Mouse (Mus musculus) G1E (cell line): ENCODE results near the gene Cdc42bpa.

ENCODE experiments used
- CTCF ChIP-seq: IDR thresholded peaks from 2 replicates; pipeline ENCODE4 v1.5.1; 2012; ENCODE audit warnings: low read depth, low read length, inconsistent platforms, mixed read lengths
- GATA1 ChIP-seq: IDR thresholded peaks from 2 replicates; pipeline ENCODE4 v1.6.1; 2012; ENCODE audit warnings: borderline replicate concordance, low read length, inconsistent platforms, mixed read lengths
- POLR2AphosphoS5 ChIP-seq: IDR thresholded peaks from 2 replicates; pipeline ENCODE4 v1.6.1; 2012; ENCODE audit warnings: low read depth, low read length, inconsistent platforms; ENCODE audit not compliant: insufficient replicate concordance
- TAL1 ChIP-seq: conservative IDR thresholded peaks from 2 replicates; pipeline ENCODE4 v1.6.1; 2012; ENCODE audit warnings: low read depth, low read length, inconsistent platforms, mixed read lengths

DNA sequence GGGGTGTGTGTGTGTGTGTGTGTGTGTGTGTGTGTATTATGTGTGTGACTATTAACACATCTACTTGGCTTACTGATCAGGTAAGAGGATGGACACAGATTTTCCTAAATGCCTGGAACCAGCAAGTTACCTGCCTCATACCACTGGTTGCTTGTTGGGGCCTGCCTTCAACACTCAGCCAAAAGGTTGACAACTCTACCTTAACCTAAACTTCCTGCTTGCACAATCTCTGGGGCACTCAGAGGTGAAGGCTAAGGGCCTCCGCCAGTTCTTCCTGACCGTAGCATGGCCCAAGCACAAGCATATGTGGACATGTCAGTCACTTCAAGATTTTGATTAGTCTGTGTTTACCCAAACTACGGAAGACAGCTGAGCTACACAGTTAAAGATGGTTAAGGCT, 237.7 kb downstream of the Cdc42bpa start:
- TF ChIP-seq GATA1: no peak
- no peak for TF ChIP-seq CTCF
- TF ChIP-seq TAL1: no peak
- no peak for TF ChIP-seq POLR2AphosphoS5
